Mouse (Mus musculus) liver, postnatal 0 days (tissue): Measurements from ENCODE around the gene Tfap2c. TPM values are rescaled to one million over a fixed set of nuclear protein-coding genes. Genes with fewer than 3 reads are reported as not detected.
A peak's percentile ranks its signal among the peaks of the same experiment; 100 is the strongest.

ENCODE experiments used
- ATAC-seq: fragments of 200-750 bp; cut with Nextera tagmentation; 2 replicates; pipeline ENCODE4 v1.8.0; 2017; ENCODE audit warnings: mild to moderate bottlenecking, moderate library complexity
- DNase-seq: peaks from one replicate; pipeline ENCODE4 v3.0.0-alpha.2; 2016
- H3K27ac ChIP-seq: fragments of 300-500 bp; sonication (generic); 2 replicates; pipeline ENCODE4 v1.5.1; 2014; ENCODE audit warnings: antibody characterized with exemption, moderate library complexity, mild to moderate bottlenecking, low read depth
- H3K27me3 ChIP-seq: fragments of 300-500 bp; sonication (generic); 2 replicates; pipeline ENCODE4 v1.6.1; 2014; ENCODE audit warnings: low read length, control low read depth, mixed read lengths; ENCODE audit not compliant: insufficient read depth
- H3K36me3 ChIP-seq: fragments of 300-500 bp; sonication (generic); replicated peaks from 2 replicates; pipeline ENCODE4 v1.6.1; 2014; ENCODE audit warnings: mild to moderate bottlenecking, control low read depth, low read length, moderate library complexity, mixed read lengths; ENCODE audit not compliant: insufficient read depth
- H3K4me1 ChIP-seq: fragments of 300-500 bp; sonication (generic); 2 replicates; pipeline ENCODE4 v1.6.1; 2014; ENCODE audit warnings: antibody characterized with exemption, mild to moderate bottlenecking, control low read depth; ENCODE audit not compliant: insufficient read depth
- H3K4me2 ChIP-seq: fragments of 300-500 bp; sonication (generic); 2 replicates; pipeline ENCODE4 v1.6.1; 2014; ENCODE audit warnings: low read depth, mild to moderate bottlenecking, low read length, moderate library complexity, mixed read lengths
- H3K4me3 ChIP-seq: fragments of 300-500 bp; sonication (generic); 2 replicates; pipeline ENCODE4 v1.5.1; 2014; ENCODE audit warnings: low read depth, low read length
- H3K9ac ChIP-seq: fragments of 300-500 bp; sonication (generic); replicated peaks from 2 replicates; pipeline ENCODE4 v1.6.1; 2014; ENCODE audit warnings: mild to moderate bottlenecking, moderate library complexity
- H3K9me3 ChIP-seq: fragments of 300-500 bp; sonication (generic); 2 replicates; pipeline ENCODE4 v1.6.1; 2016; ENCODE audit warnings: mild to moderate bottlenecking, control low read depth, low read length, mixed read lengths
- CTCF ChIP-seq: sonication (generic); IDR thresholded peaks from 2 replicates; pipeline ENCODE4 v1.5.1; 2016; ENCODE audit warnings: antibody characterized with exemption, low read depth
- EP300 ChIP-seq: IDR thresholded peaks from 2 replicates; pipeline ENCODE4 v1.6.1; 2016; ENCODE audit warnings: antibody characterized with exemption, low read depth, mild to moderate bottlenecking
- WGBS: fragments of 180-500 bp; shearing (Covaris S2); extraction: QIAGEN DNeasy Blood & Tissue Kit; methylation state at CpG from one replicate; pipeline ENCODE4 v1.1.7; 2014; ENCODE audit not compliant: insufficient replicate concordance; 5-methylcytosine and 5-hydroxymethylcytosine counted together
- polyA plus RNA-seq: library from polyadenylated mRNA; unstranded; fragments of >200 nt; fragmentation: Nextera tagmentation; extraction: Ambion mirVana; gene quantifications from 2 replicates; pipeline ENCODE4 v1.2.1, GENCODE M21; 2015

Tfap2c gene
- not detected in 2 replicates for polyA plus RNA-seq

DNA sequence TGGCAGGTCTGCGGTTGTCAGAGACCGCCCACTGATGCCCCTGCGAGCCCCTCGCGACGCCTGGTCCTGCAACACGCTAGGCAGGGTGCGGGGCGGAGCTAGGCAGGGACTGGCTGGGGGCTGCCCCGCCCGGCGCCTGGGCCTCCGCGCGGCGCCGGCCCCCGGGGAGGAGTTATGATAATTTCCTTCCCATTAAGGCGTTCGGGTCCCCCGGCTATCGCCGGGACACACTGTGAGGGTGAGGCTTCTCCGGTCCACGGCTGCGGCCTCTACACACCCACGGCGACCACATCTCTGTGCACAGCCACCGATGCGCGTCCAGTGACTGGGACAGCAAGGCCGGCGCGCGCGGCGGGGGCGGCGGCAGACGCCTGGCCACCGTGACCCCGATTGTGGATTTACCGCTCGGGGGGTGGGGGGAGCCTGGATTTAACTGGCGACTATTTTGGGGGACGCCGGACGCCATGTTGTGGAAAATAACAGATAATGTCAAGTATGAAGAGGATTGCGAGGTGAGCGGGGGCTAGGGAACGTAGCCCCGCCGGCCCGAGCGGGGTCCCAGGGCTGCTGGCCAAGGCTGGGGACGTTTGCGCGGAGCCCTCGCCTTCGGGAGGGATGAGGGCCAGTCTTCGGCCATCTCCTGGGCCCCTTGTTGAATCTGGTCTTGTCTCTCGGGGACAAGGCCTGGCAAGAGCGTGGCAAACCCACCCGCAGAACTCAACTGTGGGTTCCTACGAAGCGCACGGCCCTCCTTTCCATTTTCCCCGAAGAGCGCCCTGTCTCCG, at the start of gene Tfap2c:
Gene Tfap2c (plus strand): TSS at position 223 of the 785 bp plus-strand sequence.
- Histone ChIP-seq H3K36me3 (no peaks in the 10 kb centered on the region), H3K27me3 (peaks cover 99% of the 10 kb centered on the region), H3K4me3 (peak within 1 kb of the TSS; percentile 32), H3K4me2 (peak within 1 kb of the TSS; percentile 44), H3K9me3 (no peaks in the 10 kb centered on the region), H3K27ac (no peak within 1 kb of the TSS), H3K4me1 (peaks cover 10% of the 10 kb centered on the region; the same call in 1 of the 2 replicates), H3K9ac (no peak within 1 kb of the TSS)
- WGBS, result 1% methylated on average over 70 of the region's 70 CpGs
- no peak for ATAC-seq
- no peak for DNase-seq
- TF ChIP-seq EP300 (no peak), CTCF (no peak)

DNA sequence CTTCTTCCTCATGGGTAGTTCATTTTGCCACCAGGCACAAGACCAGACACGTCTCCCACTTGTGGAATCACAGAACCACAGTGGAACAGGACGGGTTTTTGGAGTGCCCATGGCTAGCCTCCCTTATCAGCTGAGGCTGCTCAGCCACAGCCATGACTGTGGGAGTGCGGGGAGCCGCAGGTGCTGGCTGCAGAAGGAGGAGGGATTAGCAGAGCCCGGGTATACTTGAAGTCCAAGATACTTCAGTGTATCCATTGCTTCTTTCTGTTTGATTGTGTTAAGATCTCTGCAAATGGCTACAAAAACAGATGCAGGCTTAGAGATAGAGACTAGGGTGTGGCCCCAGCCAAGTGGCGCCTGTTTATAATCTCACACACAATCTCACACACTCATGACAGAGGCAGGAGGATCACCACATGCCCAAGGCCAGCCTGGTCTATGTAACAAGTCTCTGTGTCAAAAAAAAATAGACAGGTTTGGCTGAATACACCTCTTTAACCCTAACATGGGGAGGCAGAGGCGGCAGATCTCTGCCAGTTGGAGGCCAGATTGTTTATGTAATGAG, 48.6 kb upstream of the Tfap2c start:
- Histone ChIP-seq H3K27me3 (no peaks in the 10 kb centered on the region), H3K4me3 (no peak overlapping the region), H3K9ac (no peak overlapping the region), H3K27ac (no peak overlapping the region), H3K36me3 (no peaks in the 10 kb centered on the region), H3K4me2 (no peak overlapping the region), H3K9me3 (no peaks in the 10 kb centered on the region), H3K4me1 (no peaks in the 10 kb centered on the region)
- ATAC-seq (peak; percentile 47), DNase-seq (no peak)
- 29% methylated on average over 7 of the region's 7 CpGs for WGBS
- TF ChIP-seq EP300, result no peak
- no peak for TF ChIP-seq CTCF

DNA sequence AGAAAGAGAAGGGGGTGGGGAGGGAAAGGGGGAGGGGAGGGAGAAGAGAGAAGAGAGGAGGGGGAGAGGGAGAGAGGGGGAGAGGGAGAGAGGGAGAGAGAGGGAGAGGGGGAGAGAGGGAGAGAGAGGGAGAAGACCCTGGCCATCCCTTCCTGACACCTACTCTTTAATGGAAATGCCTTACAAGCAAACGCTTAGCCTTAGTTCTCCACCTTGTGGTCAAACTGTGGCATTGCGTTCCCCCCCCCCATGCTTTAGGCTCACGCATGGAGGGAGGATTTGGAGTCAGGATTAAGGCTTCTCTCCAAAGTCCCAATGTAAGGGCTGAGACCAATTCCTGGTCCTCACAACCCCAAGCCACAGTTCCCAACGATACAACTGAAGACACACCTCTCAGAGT, 48.1 kb upstream of the Tfap2c start:
- no peaks in the 10 kb centered on the region for H3K27me3 ChIP-seq
- H3K4me3 ChIP-seq, result no peak overlapping the region
- 0 out of 2 replicates have a peak, but pooled peaks have one; percentile 13 for ATAC-seq
- TF ChIP-seq CTCF, result peak; percentile 89
- no peak for TF ChIP-seq EP300
- no peak overlapping the region for H3K27ac ChIP-seq
- WGBS, result 3% methylated on average over 4 of the region's 4 CpGs
- H3K9me3 ChIP-seq, result no peaks in the 10 kb centered on the region
- H3K9ac ChIP-seq, result no peak overlapping the region
- no peaks in the 10 kb centered on the region for H3K4me1 ChIP-seq
- DNase-seq, result peak; percentile 71
- H3K36me3 ChIP-seq, result no peaks in the 10 kb centered on the region
- no peak overlapping the region for H3K4me2 ChIP-seq

DNA sequence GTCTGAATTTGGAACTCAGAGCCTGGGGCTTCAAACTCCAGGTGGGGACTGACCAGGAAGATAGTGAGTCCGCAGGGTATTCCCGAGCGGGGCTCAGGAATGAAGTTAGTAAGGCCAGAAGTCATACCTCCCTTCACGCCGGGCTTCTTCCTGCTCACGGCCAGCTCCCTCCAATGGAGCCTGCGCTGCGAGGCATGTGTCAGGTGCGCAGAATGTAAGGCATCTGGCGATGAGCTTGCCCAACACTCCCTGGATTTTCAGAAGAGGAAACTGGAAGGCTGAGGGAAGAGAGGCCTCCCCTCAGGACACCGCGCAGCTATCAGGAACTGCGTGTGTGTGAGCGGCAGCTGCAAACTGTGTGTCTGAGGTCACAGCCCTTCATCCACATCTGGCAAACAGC, 47.2 kb upstream of the Tfap2c start:
- no peak for ATAC-seq
- no peaks in the 10 kb centered on the region for H3K4me1 ChIP-seq
- WGBS, result 79% methylated on average over 14 of the region's 14 CpGs
- no peak overlapping the region for H3K27ac ChIP-seq
- H3K36me3 ChIP-seq, result no peaks in the 10 kb centered on the region
- TF ChIP-seq EP300, result no peak
- TF ChIP-seq CTCF, result no peak
- H3K9me3 ChIP-seq, result no peaks in the 10 kb centered on the region
- DNase-seq, result no peak
- no peak overlapping the region for H3K9ac ChIP-seq
- H3K4me3 ChIP-seq, result no peak overlapping the region
- H3K4me2 ChIP-seq, result no peak overlapping the region
- H3K27me3 ChIP-seq, result no peaks in the 10 kb centered on the region

DNA sequence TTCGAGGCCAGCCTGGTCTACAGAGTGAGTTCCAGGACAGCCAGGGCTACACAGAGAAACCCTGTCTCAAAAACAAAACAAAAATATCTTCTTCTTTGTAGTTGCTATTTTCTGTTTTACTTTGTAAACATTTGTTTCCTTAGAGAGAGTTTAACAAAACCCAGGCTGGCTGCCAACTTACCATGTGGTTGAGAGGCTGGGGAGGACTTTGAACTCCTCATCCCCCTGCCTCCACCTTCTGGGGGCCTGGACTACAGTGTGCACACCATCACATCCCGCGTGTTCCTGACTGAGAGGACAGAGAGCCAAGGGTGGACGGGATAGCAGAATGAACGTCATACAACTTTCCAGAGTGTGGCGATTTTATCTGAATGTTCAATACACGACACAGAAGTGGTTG, 43.3 kb upstream of the Tfap2c start:
- no peak for DNase-seq
- H3K36me3 ChIP-seq, result no peaks in the 10 kb centered on the region
- H3K4me2 ChIP-seq, result no peak overlapping the region
- no peak for TF ChIP-seq EP300
- no peak for TF ChIP-seq CTCF
- no peaks in the 10 kb centered on the region for H3K9me3 ChIP-seq
- H3K4me3 ChIP-seq, result no peak overlapping the region
- ATAC-seq, result no peak
- H3K27ac ChIP-seq, result no peak overlapping the region
- no peaks in the 10 kb centered on the region for H3K4me1 ChIP-seq
- H3K9ac ChIP-seq, result no peak overlapping the region
- 70% methylated on average over 7 of the region's 7 CpGs for WGBS
- H3K27me3 ChIP-seq, result no peaks in the 10 kb centered on the region

DNA sequence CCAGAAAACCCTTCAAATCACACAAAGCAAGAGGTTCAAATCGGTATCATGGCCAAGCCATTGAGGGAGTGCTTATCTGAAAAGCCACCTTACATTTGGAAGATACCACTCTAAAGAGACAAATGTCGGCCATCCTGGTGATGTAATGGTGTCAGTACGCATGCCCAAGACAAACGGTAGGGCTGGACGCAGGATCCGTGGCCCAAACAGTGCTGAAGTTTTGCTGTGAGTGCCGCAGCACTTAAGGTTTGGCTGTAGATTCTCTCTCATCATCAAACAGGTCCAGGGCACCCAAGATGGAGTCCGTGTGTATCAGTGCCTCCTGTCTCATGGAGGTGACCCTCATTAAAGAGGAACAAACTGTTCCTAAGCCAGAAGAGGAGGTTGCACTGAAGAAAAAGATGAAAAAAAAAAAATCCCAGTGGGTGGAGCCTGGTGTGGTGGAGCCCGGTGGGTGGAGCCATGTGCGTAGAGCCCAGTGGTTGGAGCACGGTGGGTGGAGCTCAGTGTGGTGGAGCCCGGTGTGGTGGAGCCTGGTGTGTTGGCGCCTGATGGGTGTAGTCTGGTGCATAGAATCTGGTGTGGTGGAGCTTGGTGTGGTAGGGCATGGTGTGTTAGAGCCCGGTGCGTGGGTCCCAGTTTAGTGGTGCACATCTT, 39.2 kb upstream of the Tfap2c start:
- no peak overlapping the region for H3K4me2 ChIP-seq
- DNase-seq (no peak), ATAC-seq (no peak)
- TF ChIP-seq CTCF (no peak), EP300 (no peak)
- H3K9ac ChIP-seq, result no peak overlapping the region
- no peak overlapping the region for H3K4me3 ChIP-seq
- no peaks in the 10 kb centered on the region for H3K4me1 ChIP-seq
- H3K36me3 ChIP-seq, result no peaks in the 10 kb centered on the region
- no peaks in the 10 kb centered on the region for H3K27me3 ChIP-seq
- H3K9me3 ChIP-seq, result no peaks in the 10 kb centered on the region
- H3K27ac ChIP-seq, result no peak overlapping the region
- 70% methylated on average over 15 of the region's 15 CpGs for WGBS
